Mouse (Mus musculus) bone marrow, adult 2 months (tissue): ENCODE measurements at regions not wholly inside any gene's neighbourhood (a gene's known extent, or its start where the extent isn't known, plus 50 kb on each side); places are given as distances from the start of the nearest gene placed in this dataset.

ENCODE experiments used
- CTCF ChIP-seq: fragments of 200-500 bp; IDR thresholded peaks from 2 replicates; pipeline ENCODE4 v1.5.1; 2011; ENCODE audit warnings: low read length, control low read depth; ENCODE audit not compliant: control insufficient read depth, insufficient read depth
- POLR2A ChIP-seq: fragments of 200-500 bp; IDR thresholded peaks from 2 replicates; pipeline ENCODE4 v1.6.1; 2011; ENCODE audit warnings: low read depth, mild to moderate bottlenecking, control low read depth, low read length, borderline replicate concordance; ENCODE audit not compliant: control insufficient read depth

DNA sequence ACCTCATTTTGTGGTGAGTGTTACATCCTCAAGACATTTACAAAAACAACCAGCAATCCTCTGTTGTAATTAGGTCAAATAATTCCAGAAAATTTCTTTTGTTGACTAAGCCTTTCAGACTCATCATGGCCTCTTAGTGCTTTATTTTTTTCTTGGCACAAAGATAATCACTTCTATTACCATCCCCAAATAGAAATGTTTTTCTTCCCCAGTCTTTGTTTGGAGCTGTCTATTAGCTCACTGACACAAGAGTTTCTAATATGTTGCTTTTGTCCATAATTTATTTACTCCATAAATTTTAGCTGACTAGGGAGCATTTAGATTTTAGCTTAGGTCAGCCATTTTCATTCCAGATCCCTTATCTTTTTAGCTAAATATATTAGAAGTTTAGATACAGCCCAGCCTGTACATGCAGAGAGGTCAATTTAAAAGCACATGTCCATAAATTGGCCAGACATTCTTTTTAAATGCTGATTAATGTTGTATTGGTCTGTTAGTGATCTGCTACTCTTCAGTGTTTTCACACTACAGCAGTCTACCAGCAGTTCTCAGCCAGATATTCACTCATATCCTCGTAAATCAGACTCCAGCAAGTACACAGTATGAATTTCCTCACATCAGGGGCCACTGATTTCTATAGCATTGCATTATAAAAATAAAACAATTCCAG is 513.0 kb upstream of the Dmac1 start:
- TF ChIP-seq CTCF (no peak), POLR2A (no peak)
